Mouse (Mus musculus): ENCODE results near the gene Gm826.

Gm826 gene

DNA sequence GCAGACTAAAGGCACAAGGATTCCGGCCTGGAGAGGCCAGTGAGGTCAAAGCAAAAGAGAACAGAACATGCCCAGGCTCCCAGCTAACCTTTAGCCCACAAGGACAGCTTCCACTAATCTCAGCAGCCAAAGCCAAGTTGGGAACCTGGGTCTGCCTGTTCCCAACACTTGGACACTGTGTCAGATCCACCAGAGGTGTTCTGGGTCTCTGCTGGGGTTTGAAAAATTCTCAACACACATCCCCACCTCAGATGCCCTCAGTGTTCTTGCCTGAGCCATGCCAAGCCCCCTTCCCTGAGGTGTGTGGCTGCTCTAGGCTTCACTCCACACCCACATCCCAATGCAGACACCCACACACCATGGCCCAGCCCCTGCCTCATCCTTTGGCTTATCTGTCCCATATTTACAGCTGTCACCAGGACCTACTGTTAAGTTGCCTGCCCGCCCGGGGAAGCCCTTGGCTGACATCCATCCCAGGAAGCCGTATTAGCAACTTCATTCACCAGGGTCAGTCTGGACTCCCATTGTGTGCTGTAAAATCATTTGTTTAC, at the start of gene Gm826:
Gm826 (minus strand) TSS at position 52 of the 551 bp plus-strand sequence.
- no peak for DNase-seq (ENCODE audit: low spot score in 2 of 2)

DNA sequence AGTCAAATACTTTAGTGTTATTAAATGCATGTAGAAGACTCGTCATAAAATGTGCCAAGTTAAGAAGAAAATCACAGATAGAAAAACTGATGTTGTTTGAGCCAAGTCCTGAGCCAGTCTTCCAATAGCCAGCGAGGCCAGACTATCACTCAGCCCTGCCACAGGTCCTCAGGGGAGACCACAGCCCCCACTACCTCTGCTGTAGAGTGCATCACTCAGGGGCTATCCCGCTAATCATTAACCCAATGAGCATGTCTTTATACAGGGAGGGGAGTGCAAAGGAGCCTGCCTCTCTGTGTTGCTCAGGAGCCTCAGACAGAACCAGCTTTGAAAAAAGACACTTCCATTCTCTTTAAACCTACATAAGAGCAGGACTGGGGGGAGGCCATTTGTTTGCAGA, 49.5 kb upstream of the Gm826 start:
- no peak for DNase-seq (ENCODE audit: low spot score in 2 of 2)

DNA sequence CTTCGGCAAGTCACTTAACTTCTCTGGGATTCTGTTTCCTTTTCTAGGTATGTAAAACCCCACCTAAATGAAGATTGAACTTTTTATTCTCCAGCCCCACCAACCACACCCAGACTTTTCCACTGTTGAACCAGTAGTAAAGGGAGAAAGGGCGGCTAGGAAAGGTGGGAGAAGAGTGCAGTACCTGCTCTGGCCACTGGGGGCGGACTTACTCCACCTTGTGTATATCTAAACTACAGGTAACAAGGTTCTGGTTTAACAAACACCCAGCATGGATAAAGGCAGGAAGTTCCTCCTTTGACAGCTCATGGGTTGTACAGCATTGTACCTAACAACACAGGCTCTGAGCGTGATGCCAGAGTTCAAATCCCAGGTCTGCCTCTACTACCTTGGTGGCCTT, 44.3 kb upstream of the Gm826 start:
- DNase-seq (ENCODE audit: low spot score in 2 of 2): peak in 1 of 2 experiments; percentile 35

DNA sequence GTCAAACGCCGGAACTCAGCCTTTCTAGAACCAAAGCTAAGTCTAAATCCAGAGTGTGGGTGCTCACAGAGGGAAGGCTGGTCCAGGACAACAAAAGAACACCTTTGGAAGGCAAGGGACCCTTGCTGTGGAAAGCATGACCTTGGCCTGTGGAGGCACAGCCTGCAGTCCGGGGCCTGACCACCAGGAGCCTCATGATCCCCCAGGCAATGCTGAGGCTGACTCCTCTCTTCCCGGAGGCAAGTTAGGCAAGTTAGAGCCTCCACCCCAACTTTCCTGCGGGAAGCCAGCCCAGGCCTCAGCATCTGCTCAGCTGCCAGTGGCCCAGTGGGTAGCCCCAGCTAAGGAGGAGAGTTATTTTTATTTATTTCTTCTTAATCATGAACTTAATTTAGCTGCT, 42.3 kb upstream of the Gm826 start:
- no peak for DNase-seq (ENCODE audit: low spot score in 2 of 2)

DNA sequence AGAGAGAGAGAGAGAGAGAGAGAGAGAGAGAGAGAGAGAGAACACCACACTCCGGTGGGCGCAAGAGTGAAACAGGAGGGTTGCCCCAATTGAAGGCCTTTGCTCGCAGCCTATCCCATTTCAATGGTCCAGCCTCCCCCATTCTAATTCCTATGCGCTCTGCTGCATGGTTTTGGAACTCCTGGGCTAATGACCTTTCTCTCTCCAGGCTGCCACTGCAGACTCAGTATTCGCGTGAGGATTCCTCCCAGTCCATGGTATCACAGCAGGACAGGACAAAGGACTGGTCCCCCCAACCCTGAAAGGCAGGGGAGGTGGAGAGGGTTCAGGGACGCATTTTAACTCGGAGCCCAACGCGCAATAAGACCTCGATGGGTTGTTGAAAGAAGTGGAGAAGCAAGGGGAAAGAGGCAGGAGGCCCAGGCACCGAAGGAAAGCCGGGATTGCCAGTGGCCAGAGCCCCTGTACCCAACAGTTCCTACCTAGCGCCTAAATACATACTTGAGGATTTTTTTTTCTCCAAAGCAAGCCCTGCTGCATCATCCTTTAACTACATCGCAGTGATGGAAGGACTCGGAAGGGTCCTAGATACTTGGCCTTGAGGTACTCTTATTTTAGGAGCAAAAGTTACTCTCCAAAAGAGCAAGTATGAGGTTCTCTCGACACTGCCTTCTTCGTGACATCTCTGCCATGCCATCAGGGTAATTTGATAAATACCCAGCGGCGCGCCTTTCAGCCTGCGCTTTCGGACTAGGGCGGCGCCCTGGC, 35.9 kb upstream of the Gm826 start:
- DNase-seq (ENCODE audit: low spot score in 2 of 2): no peak

DNA sequence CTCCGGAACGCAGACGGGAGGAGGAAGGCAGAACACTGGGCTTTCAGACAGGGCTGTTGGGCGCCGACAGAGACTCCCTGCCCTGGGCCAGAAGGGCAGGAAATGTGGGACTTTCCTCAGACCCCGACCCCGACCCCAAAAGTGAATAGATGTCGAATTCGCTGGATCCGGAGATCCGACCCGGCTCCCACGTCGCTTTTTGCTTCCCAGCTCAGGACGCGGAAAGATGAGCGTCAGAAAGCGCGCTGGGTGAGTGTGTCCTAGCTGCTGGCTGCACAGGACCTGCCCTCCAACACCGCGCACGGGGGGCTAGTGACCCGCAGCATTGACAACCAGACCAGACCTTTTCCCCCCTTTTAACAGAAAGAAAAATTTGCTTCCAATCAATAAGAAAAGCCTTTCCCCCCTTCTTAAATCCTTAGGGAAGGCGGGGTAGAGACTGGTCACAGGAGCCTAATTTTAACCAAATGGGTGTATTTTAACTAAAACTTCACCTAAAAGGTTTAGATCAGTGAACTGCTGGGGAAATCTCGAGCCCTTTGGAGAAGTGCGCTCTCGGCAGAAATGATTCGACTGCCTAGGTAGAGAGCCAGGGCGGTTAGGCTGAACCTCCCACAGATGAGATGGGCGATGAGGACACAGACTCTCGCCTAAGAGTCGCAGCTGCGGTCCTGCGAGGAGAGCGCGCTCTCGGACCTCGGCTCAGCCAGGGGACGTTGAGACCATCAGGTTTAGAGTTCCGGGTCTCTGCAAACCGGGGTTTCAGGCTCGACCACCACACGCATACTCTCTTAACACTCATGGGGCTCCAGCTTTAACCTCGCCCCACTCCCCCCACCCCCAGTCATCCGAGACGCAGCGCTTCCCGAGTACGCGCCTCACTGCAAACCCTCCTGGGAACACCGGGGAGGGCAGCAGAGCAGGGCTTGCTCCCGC, 34.7 kb upstream of the Gm826 start:
- no peak for DNase-seq (ENCODE audit: low spot score in 2 of 2)

DNA sequence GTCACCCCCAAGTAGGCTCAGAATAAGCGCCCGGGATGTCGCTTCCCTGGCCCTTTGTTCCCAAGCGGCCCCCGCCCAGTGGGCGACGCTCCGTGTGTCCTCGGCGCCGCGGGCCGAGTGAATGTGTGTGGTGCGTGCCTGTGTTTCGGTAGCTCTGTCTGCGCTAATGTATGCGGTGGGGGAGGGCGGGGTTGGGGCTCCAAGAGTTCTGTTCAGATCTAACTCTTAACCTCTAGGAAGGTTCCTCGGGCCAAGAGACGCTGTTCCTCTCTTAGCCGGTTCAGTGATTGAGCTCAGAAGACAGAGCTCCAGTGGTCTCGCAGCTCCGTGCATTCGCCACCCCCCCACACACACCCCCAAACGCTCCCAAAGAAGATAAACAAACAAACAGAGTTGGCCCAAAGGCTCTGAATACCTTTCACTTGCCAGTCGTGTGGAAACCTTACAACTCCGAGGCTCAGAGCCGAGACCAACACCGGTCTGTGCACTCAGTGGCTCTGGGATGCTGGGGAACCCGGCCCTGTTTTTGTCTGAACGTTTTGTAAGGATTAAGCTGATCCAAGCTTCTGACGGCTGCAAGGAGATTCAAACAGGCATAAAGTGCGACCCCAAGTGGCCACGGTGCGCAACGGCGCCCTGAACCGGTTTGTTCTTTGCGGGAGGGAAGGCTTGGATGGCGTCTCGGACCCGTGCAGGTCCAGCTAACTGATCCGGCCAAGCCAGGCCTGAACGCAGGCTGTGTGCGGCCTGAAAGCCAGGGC, 33.7 kb upstream of the Gm826 start:
- peak; percentile 87 to 91 for DNase-seq (ENCODE audit: low spot score in 2 of 2)

DNA sequence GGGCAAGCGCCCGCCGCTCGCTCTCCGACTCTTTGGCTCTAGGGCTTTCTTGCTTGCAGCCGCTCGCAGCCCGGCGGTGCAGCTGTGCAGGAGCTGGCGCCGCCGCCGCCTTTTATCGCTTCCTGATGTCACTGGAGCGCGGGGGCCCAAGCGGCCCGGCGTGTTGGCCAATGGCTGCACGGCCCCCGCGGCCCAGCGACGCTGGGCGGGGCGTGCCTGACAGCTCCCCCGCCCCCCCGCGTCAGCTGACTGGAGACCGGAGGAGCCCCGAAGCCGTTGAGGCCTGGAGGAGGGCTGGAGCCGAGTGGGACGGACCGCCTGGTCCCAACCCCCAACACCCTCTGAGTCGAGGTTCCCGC, 33.0 kb upstream of the Gm826 start, which contains the start of gene Mafb:
Mafb (minus strand) TSS at position 86 of the 359 bp plus-strand sequence.
- DNase-seq (ENCODE audit: low spot score in 2 of 2): peak; percentile 93 to 94

DNA sequence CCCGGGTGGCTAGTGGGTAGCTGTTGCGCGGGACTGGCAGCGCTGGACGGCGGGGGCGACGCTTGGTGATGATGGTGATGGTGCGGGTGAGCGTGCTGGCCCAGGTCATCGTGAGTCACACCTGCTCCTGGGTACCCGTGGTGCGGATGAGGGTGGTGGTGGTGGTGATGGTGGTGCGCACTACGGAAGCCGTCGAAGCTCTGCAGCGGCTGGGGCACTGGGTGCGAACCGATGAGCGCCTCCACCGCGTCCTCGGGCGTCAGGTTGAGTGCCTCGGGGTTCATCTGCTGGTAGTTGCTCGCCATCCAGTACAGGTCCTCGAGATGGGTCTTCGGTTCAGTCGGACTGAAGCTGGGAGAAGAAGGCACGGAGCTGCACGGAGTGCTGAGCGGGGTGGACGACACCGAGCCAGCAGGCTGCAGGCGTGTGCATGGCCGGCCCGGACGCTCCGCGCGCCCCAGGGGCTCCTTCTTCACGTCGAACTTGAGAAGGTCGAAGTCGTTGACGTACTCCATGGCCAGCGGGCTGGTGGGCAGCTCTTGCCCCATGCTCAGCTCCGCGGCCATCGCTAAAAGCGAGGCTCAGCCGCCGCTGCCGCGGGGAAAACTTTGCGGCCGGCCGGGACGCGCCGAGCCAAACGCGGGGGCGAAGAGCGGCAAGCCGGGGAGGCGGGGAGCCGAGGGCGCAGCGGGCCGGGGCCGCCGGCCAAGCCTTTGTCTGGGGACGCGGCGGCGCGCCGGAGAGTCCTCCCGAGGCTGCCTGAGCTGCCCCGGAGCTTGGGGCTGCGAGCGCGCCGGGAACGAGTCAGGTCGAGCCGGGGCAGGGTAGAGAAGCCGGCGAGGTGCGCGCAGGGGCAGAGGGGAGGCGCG, 32.4 kb upstream of the Gm826 start:
- peak in 1 of 2 experiments; percentile 39 for DNase-seq (ENCODE audit: low spot score in 2 of 2)

DNA sequence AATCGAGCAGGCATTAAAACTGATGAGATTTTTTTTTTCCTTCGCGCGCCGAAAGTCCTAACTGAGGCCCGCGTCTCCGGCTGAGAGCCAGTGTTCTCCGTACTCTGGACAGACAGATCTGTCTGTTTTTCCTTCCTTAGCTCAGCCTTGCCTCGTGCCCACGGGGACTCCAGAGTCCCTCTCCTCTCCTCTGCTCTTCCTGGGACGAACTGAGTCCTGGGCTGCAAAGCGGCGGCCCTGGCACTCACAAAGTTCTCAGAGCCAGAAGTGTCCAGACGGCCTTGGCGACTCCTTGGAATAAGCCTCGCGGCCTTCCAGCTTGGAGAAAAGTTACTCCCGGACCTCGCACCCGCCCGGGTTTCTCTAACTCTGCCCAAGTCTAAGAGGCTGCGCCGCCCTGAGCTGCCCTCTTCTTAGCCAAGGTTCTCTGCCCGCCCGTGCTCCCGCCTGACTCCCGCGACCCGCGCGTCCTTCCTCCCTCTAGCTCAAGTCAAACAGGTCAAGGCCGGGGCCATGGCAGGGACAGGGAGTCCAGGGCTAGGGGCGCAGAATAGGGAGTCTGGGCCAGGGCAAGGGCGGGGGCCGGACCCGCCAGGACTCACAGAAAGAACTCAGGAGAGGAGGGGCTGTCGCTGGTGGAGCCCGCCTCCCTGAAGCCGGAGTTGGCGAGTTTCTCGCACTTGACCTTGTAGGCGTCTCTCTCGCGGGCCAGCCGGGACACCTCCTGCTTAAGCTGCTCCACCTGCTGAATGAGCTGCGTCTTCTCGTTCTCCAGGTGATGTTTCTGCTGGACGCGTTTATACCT, 31.3 kb upstream of the Gm826 start:
- peak; percentile 52 to 70 for DNase-seq (ENCODE audit: low spot score in 2 of 2)

DNA sequence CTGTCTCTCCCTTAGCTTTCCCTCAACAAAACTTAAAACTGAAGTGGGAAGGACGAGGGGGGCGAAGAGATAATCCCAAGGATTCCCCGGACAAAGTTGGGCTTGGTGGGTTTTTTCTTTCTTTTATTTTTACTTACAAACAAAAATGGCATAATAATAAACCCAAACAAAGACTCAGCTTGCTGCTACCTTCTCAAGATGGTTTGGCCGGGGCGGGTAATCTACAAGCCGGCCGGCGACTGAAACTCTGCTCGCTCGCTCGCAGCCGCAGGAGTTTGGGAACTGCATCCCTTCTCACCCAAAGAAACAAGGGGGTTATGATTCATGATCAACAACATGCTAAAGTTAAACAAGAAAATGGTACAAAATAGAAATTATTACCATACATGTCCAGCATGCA, 30.7 kb upstream of the Gm826 start:
- DNase-seq (ENCODE audit: low spot score in 2 of 2): no peak

DNA sequence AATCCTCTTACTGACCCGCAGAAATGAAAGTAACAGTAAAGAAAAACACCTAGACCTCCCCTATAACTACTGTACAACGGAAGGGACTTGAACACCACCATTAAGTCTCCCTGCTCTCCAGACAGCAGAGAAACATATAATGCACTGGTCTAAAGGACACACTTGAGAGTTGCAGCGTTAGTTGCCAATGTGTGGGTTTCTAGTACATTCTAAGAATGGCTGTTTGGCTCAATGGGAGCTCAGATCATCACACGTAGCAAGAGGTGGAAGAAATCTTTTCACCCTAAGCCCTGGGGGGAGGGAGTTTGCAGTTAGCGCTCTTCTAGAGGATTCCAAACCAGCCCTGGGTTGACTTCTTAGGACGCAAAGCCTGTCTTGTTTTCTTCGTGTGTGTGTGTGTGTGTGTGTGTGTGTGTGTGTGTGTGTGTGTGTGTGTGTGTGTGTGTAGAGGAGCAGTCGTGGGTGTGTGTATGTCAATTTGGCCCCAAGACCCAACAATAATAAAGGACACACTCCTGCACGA, 30.2 kb upstream of the Gm826 start:
- DNase-seq (ENCODE audit: low spot score in 2 of 2): no peak

DNA sequence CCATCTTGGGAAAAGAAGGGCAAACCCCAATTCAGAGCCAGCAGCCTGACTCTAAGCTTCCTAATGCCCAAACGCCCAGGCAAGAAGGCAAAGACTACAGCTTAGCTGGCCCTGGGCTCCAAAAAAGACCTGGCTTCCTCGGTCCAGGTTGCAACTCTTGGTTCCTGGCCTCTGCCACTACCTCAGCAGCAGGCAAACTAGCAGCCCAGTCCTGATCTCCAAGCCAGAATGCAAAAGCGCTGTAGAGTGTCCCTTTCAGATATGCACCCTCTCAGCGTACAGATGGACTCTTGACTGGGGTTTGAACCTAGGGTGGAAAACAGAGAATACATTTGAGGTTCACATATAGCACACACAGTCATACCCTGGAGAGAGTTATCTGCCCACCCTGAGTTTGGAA, 29.2 kb upstream of the Gm826 start:
- no peak for DNase-seq (ENCODE audit: low spot score in 2 of 2)

DNA sequence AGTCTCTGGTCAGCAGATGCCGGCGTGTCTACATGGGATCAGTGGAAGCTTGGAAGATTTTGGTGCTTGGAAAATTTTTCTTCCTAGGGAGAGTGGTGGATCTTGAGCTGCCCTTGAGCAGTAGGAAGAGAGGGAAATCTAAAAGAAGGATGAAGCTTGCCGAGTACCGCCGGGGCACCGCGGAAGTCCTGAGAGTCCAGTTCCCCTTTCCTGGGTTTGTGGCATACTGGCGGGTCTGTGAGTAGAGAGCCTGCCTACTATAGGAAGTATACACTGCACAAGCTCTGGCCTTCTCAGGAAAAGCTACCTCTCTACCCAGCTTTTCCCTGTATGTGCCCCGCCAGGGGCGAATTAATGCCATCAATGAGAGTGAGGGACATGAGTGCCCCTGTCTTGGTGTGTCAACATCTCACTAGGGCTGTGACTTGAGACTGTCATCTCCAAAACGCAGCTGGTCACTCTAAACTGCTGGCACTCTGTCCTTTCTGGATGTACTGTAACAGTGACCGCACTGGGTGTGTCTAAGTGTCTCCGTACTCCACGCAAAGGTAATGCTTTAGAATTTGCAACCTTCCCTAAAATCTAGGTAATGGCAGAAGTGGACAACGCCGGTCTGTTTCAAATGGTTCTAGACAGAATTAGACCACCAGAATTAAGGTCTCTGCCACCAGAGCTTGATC, 27.6 kb upstream of the Gm826 start:
- DNase-seq (ENCODE audit: low spot score in 2 of 2): no peak

DNA sequence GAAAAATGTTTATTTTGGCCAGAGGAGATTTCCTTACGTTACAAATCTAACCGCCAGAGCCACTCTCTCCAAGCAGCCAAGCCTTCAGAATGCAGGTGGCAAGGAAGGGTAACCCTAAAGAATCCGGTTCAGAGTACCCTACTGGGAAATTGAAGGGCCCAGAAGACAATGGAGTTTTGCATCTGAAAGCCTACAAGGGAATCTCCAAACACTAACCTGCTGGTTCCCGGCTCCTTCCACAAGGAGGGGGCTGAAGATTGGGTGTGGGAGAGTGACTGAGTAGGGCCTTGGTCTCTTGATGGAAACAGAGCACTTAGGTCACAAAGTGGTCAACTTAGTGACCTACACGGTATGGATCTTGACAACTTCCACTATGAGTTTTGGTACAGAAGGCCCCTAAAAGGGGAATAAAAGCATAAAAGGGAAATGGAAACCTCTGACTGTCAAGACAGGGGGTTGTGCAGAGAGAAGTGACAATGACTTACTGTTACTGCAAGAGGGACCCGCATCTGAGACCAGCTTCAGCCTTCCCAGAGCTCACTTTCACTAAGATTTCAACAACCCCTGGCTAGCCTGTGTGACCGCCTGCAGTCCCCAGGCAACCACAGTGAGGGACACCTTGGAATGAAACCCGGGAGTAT, 26.4 kb upstream of the Gm826 start:
- no peak for DNase-seq (ENCODE audit: low spot score in 2 of 2)

DNA sequence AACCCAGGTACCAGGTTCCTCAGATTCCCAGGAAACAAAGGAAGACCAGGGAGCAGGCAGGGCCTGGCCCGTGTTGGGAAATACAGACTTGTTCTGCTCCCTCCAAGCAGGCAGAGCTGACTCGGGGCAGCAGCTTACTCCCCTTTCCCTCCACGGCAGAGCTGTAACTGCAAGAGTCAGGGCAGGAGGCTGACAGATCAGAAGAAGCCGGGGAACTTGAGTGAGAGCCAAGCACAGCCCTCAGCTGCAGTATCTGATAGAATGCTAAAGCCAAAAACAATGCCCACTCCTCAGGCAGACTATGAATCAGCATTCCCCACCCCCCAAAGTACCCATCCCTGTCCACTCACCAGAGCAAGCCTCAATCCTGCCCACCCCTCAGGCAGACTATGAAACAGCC, 24.9 kb upstream of the Gm826 start:
- no peak for DNase-seq (ENCODE audit: low spot score in 2 of 2)

DNA sequence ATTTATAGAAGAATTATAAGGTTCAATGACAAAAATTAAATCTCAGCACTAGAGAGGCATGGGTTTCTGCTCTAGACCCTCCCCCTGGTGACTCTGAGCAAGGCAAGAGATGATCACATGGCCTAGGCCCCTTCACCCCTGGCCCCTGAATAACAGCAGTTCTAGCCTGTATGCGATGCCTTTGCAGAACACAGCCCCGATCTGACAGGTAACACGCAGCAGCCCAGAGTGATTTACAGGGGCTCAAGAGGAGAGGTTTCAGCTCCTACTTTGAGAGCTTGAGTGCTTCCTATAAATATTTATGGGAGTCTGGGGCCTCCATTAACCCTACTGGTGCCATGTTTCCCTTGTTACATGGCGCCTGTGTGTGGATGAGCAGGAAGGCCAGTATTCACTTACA, 23.5 kb upstream of the Gm826 start:
- no peak for DNase-seq (ENCODE audit: low spot score in 2 of 2)

DNA sequence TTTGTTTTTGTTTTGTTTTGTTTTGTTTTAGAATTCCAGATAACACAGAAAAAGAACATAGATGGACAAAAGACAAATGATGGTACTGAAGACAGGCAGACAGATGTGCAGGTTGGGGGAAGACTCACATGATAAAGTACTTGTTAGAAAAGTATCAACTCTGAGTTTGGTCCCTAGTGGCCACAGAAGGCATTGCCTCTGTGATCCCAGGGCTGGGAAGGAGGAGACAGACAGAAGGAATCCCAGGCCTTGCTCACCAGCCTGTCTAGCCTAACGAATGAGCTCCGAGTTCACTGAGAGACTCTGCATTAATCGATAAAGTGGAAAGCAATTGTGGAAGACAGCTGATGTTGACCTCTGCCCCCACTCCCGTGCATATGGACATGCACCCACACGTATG, 22.2 kb upstream of the Gm826 start:
- no peak for DNase-seq (ENCODE audit: low spot score in 2 of 2)

DNA sequence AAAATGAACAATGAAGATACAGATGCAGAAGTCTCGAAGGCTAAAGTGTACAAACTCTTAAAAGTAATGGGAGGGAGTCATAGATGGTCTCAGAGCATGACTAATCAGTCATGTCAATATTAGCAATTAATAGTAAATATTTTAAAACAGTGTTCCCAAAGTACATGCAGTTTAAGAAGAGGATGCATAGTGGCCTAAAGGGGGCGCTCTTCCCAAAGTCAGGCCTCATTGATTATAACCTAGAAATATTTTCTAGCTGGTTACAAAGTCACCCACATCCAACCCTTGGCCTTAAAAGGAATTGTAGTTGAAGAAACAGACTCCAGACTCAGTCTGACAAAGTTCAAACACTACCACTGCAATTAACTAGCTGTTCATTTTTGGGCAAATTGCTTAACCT, 20.4 kb upstream of the Gm826 start:
- no peak for DNase-seq (ENCODE audit: low spot score in 2 of 2)
